In the genomic region with DNA sequence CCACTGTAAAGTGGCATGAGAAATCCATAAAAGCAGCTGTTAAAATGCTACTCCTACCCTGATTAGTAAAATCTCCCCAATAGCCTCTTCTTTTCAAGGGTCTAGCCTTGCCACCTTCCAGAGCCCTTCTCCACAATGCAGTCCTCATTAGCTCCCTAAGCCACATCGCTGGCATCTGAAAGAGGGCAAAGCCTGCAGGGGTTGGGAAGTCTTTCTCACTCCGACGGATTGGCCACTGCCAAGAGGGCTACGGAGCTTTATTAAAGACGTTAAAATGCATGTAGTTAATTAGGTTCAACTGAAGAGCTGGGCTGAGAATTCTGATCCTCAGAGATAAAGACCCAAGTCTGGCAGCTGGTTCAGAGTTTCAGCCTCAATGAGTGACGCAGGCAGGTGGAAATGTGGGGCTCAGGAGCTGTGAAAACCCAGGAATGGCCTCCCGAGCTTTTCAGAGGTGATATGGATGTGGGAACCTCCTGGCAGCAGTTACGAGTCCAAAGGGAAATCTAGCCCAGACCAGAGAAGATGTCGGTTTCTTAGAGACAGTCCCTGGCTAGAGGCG, we compare ENCODE assay signal across 10 mouse cellular contexts. TPM values are rescaled to one million over a fixed set of nuclear protein-coding genes. Genes with fewer than 3 reads are reported as not detected.
DNase-seq lines count a peak whose midpoint lies in the region; ATAC-seq and TF ChIP-seq lines count a peak whose summit lies in the region.
"Had no signal": no experiment of that assay in that cellular context is flagged by ENCODE, and none has a peak within 500 bp of the region (broad histone marks: within the 10 kb centered on the region; RNA-seq: fewer than 3 reads in every experiment).

No protein-coding gene starts in this region.

- no peak for DNase-seq in forebrain, embryonic 11.5 days (ENCODE audit: low spot score)
- no peak for DNase-seq in forebrain, embryonic 10.5 days (ENCODE audit: extremely low spot score, low spot score)
- no peak for DNase-seq in thymus, adult 2 months
- no peak for DNase-seq in gastrocnemius, adult 8-10 months (ENCODE audit: low spot score in 2 of 2)
- DNase-seq: spleen, adult 18-20 months had no signal

- no peaks in the 10 kb centered on the region for H3K36me3 ChIP-seq in forebrain, embryonic 11.5 days (ENCODE audit: control insufficient read depth, insufficient read depth, low read length)
- no peaks in the 10 kb centered on the region for H3K36me3 ChIP-seq in forebrain, embryonic 10.5 days (replicated peaks)
- no peaks in the 10 kb centered on the region for H3K36me3 ChIP-seq in intestine, embryonic 15.5 days
- no peaks in the 10 kb centered on the region for H3K36me3 ChIP-seq in intestine, postnatal 0 days (ENCODE audit: control insufficient read depth, insufficient read depth)
- H3K36me3 ChIP-seq in forebrain, embryonic 12.5 days (replicated peaks): peaks cover 8% of the 10 kb centered on the region
- H3K36me3 ChIP-seq in midbrain, embryonic 15.5 days (replicated peaks): no peaks in the 10 kb centered on the region
- no peaks in the 10 kb centered on the region for H3K36me3 ChIP-seq in thymus, adult 2 months (ENCODE audit: control insufficient read depth, insufficient read depth, low read length)
- H3K36me3 ChIP-seq: G1E had no signal

- 0 out of 2 replicates have a peak, but pooled peaks cover 5% of the 10 kb centered on the region for H3K4me1 ChIP-seq in forebrain, embryonic 11.5 days (replicated peaks; ENCODE audit: control insufficient read depth, insufficient read depth, low read length)
- H3K4me1 ChIP-seq in forebrain, embryonic 10.5 days: peaks cover 19% of the 10 kb centered on the region
- H3K4me1 ChIP-seq in intestine, embryonic 15.5 days (replicated peaks): peaks cover 13% of the 10 kb centered on the region
- no peaks in the 10 kb centered on the region for H3K4me1 ChIP-seq in intestine, postnatal 0 days (replicated peaks; ENCODE audit: control insufficient read depth, insufficient read depth, low read length)
- H3K4me1 ChIP-seq in forebrain, embryonic 12.5 days: peaks cover 27% of the 10 kb centered on the region
- H3K4me1 ChIP-seq in midbrain, embryonic 15.5 days: peaks cover 12% of the 10 kb centered on the region
- H3K4me1 ChIP-seq in thymus, adult 2 months (replicated peaks; ENCODE audit: control insufficient read depth, insufficient read depth, low read length): no peaks in the 10 kb centered on the region

- no peak overlapping the region for H3K4me2 ChIP-seq in forebrain, embryonic 11.5 days (ENCODE audit: low read depth, low read length, severe bottlenecking)
- no peak overlapping the region for H3K4me2 ChIP-seq in intestine, embryonic 15.5 days (replicated peaks)
- no peak overlapping the region for H3K4me2 ChIP-seq in intestine, postnatal 0 days (replicated peaks; ENCODE audit: low read depth)
- H3K4me2 ChIP-seq in forebrain, embryonic 12.5 days: no peak overlapping the region
- H3K4me2 ChIP-seq in midbrain, embryonic 15.5 days: no peak overlapping the region

- no peak for TF ChIP-seq CTCF in intestine, postnatal 0 days (IDR thresholded peaks at IDR 0.05; ENCODE audit: low read depth)
- TF ChIP-seq CTCF in thymus, adult 2 months (IDR thresholded peaks at IDR 0.05; ENCODE audit: borderline replicate concordance, control insufficient read depth, extremely low read depth, insufficient read depth, low read length, poor library complexity): no peak

- WGBS in forebrain, embryonic 11.5 days: 54% methylated on average over 10 of the region's 10 CpGs
- WGBS in forebrain, embryonic 10.5 days: 82% methylated on average over 10 of the region's 10 CpGs
- 70% methylated on average over 10 of the region's 10 CpGs for WGBS in intestine, embryonic 15.5 days
- 75% methylated on average over 10 of the region's 10 CpGs for WGBS in intestine, postnatal 0 days
- 32% methylated on average over 10 of the region's 10 CpGs for WGBS in forebrain, embryonic 12.5 days
- 37% methylated on average over 10 of the region's 10 CpGs for WGBS in midbrain, embryonic 15.5 days
- WGBS in thymus, adult 2 months: 85% methylated on average over 10 of the region's 10 CpGs

- 0 out of 2 replicates have a peak, but pooled peaks have one; percentile 10 for ATAC-seq in forebrain, embryonic 11.5 days (replicated peaks; ENCODE audit: low FRiP score)
- ATAC-seq in intestine, embryonic 15.5 days: no peak
- ATAC-seq in intestine, postnatal 0 days: no peak
- peak; percentile 56; the same call in 1 of the 2 replicates for ATAC-seq in forebrain, embryonic 12.5 days (ENCODE audit: low FRiP score)
- ATAC-seq in midbrain, embryonic 15.5 days (replicated peaks): peak; percentile 18

- no peak for TF ChIP-seq POLR2A in thymus, adult 2 months (IDR thresholded peaks at IDR 0.05; ENCODE audit: control insufficient read depth, extremely low read depth, insufficient read depth, low read length, poor library complexity)

- H3K9ac ChIP-seq in forebrain, embryonic 11.5 days (ENCODE audit: low read length): no peak overlapping the region
- H3K9ac ChIP-seq in intestine, embryonic 15.5 days: no peak overlapping the region
- H3K9ac ChIP-seq in intestine, postnatal 0 days (ENCODE audit: low read depth, low read length): no peak overlapping the region
- H3K9ac ChIP-seq in forebrain, embryonic 12.5 days: no peak overlapping the region
- H3K9ac ChIP-seq in midbrain, embryonic 15.5 days: no peak overlapping the region

- no peak overlapping the region for H3K4me3 ChIP-seq in forebrain, embryonic 11.5 days (ENCODE audit: low read depth, low read length)
- no peak overlapping the region for H3K4me3 ChIP-seq in forebrain, embryonic 10.5 days
- no peak overlapping the region for H3K4me3 ChIP-seq in intestine, embryonic 15.5 days (replicated peaks)
- H3K4me3 ChIP-seq in intestine, postnatal 0 days (ENCODE audit: low read depth, low read length): no peak overlapping the region
- H3K4me3 ChIP-seq in forebrain, embryonic 12.5 days (replicated peaks): no peak overlapping the region
- H3K4me3 ChIP-seq in midbrain, embryonic 15.5 days: no peak overlapping the region
- H3K4me3 ChIP-seq in thymus, adult 2 months (ENCODE audit: control insufficient read depth, insufficient read depth, low read length): no peak overlapping the region

- H3K9me3 ChIP-seq in forebrain, embryonic 11.5 days (ENCODE audit: control insufficient read depth, low read length): no peaks in the 10 kb centered on the region
- H3K9me3 ChIP-seq in forebrain, embryonic 10.5 days: no peaks in the 10 kb centered on the region
- H3K9me3 ChIP-seq in intestine, embryonic 15.5 days: no peaks in the 10 kb centered on the region
- H3K9me3 ChIP-seq in intestine, postnatal 0 days (ENCODE audit: control insufficient read depth): no peaks in the 10 kb centered on the region
- H3K9me3 ChIP-seq in forebrain, embryonic 12.5 days: no peaks in the 10 kb centered on the region
- no peaks in the 10 kb centered on the region for H3K9me3 ChIP-seq in midbrain, embryonic 15.5 days
- H3K9me3 ChIP-seq: G1E had no signal

- H3K27me3 ChIP-seq in forebrain, embryonic 11.5 days (ENCODE audit: control insufficient read depth, insufficient read depth, low read length): no peaks in the 10 kb centered on the region
- no peaks in the 10 kb centered on the region for H3K27me3 ChIP-seq in forebrain, embryonic 10.5 days (ENCODE audit: poor library complexity, severe bottlenecking)
- no peaks in the 10 kb centered on the region for H3K27me3 ChIP-seq in intestine, embryonic 15.5 days (replicated peaks)
- no peaks in the 10 kb centered on the region; the same call in 1 of the 2 replicates for H3K27me3 ChIP-seq in intestine, postnatal 0 days (replicated peaks; ENCODE audit: control insufficient read depth, insufficient read depth, low read length)
- no peaks in the 10 kb centered on the region for H3K27me3 ChIP-seq in forebrain, embryonic 12.5 days
- H3K27me3 ChIP-seq in midbrain, embryonic 15.5 days (replicated peaks): no peaks in the 10 kb centered on the region
- no peaks in the 10 kb centered on the region for H3K27me3 ChIP-seq in thymus, adult 2 months (ENCODE audit: control insufficient read depth, insufficient read depth, low read length)

- H3K27ac ChIP-seq in forebrain, embryonic 11.5 days (ENCODE audit: low read depth, low read length): peak overlapping the region; percentile 15; the same call in 1 of the 2 replicates
- no peak overlapping the region for H3K27ac ChIP-seq in forebrain, embryonic 10.5 days
- H3K27ac ChIP-seq in intestine, embryonic 15.5 days: 0 out of 2 replicates have a peak overlapping the region, but pooled peaks have one; percentile 28
- H3K27ac ChIP-seq in intestine, postnatal 0 days (ENCODE audit: low read depth, low read length): no peak overlapping the region
- H3K27ac ChIP-seq in forebrain, embryonic 12.5 days: peak overlapping the region; percentile 90
- peak overlapping the region; percentile 42 for H3K27ac ChIP-seq in midbrain, embryonic 15.5 days
- no peak overlapping the region for H3K27ac ChIP-seq in thymus, adult 2 months (ENCODE audit: control insufficient read depth, insufficient read depth, low read length)

RNA-seq across cellular contexts. Expression of gene Umps, which starts 36.8 kb away (rescaled TPM):
- 77.4 and 79.9 TPM in 2 replicates for polyA plus RNA-seq in forebrain, embryonic 11.5 days (2014; fragmentation: Nextera tagmentation; extraction: Ambion mirVana)
- 107 and 111 TPM in 2 replicates for polyA plus RNA-seq in forebrain, embryonic 10.5 days (2016; fragmentation: Nextera tagmentation; extraction: Ambion mirVana)
- polyA plus RNA-seq in intestine, embryonic 15.5 days (2015; fragmentation: Nextera tagmentation; extraction: Ambion mirVana): 55.9 and 56.0 TPM in 2 replicates
- polyA plus RNA-seq in intestine, postnatal 0 days (2015; fragmentation: Nextera tagmentation; extraction: Ambion mirVana): 12.4 and 13.1 TPM in 2 replicates
- polyA plus RNA-seq in forebrain, embryonic 12.5 days (2016; fragmentation: Nextera tagmentation; extraction: Ambion mirVana): 56.5 and 56.9 TPM in 2 replicates
- polyA plus RNA-seq in midbrain, embryonic 15.5 days (2015; fragmentation: Nextera tagmentation; extraction: Ambion mirVana): 23.4 and 24.1 TPM in 2 replicates
- 14.7 and 18.6 TPM in 2 replicates for polyA plus RNA-seq in thymus, adult 2 months (2012; rRNA removed)
- total RNA-seq in gastrocnemius, adult 8-10 months (2022): 1 to 10 TPM; 6.1 to 7.2 (median 6.5) TPM

Comparison
In these comparisons a context has a peak if more than half of its experiments do, and no peak if none do; other contexts are left out.
1. H3K27ac ChIP-seq: peak in forebrain, embryonic 11.5 days (single experiment), intestine, embryonic 15.5 days (single experiment), forebrain, embryonic 12.5 days (single experiment) and midbrain, embryonic 15.5 days (single experiment); none in forebrain, embryonic 10.5 days (single experiment), intestine, postnatal 0 days (single experiment) and thymus, adult 2 months (single experiment).
2. ATAC-seq: peak in forebrain, embryonic 11.5 days (single experiment), forebrain, embryonic 12.5 days (single experiment) and midbrain, embryonic 15.5 days (single experiment); none in intestine, embryonic 15.5 days (single experiment) and intestine, postnatal 0 days (single experiment).